Mouse (Mus musculus) urinary bladder, postnatal 4 days (tissue): Measurements from ENCODE around the gene Smim4.

ENCODE experiments used
- DNase-seq, 2 experiments: peaks; one replicate each; pipeline ENCODE4 v3.0.0; 2021 to 2022; ENCODE audit warnings: low spot score in 2 of 2

Gene Smim4

DNA sequence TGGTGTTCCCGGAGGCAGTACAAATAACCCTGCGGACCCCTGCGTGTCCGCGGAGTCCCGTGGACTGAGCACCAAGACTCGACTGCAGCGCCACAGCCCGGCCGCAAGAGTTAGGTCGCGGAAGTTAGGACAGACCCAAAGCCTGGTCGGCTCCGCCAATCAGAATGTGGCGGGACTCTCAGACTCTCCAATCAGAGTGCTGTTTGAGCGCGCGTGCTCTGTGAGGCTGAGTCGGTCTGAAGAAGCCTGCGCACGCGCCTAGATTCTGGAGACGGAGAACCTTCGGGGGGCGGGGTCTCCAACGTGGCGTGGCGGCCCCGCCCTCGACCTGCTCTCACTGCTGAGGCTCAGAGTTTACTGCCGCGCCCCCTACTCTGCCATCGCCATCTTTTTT, at the start of gene Smim4:
Gene Smim4 (minus strand): TSS at position 131 of the 394 bp plus-strand sequence.
- DNase-seq = peak; percentile 96 to 97

DNA sequence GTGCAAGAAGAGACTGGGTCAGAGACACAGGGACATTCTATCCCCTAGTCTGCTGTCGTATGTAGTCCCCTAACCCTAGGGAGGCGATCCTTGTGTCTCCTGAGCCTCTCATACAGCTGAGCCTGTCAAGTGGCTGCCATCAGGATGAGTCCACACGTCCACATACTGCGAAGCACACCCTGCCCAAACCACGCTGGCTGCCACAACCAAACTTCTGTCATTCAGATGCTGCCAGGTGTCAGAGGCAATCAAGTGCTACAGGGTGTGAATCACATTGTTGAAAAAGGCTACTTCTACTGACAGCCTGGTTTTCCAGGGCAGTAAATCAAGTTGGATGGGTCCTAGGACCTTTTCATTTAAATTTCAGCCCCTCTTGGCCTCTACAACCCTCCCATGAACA, 49.0 kb upstream of the Smim4 start:
- DNase-seq = no peak

DNA sequence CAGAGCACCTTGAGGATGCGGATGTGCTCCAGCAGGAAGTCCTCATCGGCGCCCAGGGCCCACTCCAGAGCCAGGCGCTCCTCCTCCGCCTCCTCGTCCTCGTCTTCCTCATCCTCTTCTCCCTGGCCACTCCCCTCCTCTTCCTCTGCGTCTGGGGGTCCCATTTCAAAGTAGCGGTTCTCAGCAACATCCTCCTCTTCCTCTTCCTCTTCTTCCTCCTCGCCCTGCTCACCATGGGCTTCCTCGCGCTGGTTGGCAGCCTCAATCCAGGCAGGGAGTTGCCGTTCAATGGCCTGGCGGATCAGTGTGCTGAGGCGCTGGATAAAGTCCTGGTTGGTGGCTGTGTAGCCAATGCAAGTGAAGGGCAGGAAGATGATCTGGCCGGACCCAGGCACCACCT, 48.5 kb upstream of the Smim4 start:
- no peak for DNase-seq

GRCm38 (mm10) chr14:31173537-31173936, 44.8 kb upstream of the Smim4 start:
- no peak for DNase-seq

GRCm38 (mm10) chr14:31172781-31173455, 44.2 kb upstream of the Smim4 start:
- DNase-seq = no peak

DNA sequence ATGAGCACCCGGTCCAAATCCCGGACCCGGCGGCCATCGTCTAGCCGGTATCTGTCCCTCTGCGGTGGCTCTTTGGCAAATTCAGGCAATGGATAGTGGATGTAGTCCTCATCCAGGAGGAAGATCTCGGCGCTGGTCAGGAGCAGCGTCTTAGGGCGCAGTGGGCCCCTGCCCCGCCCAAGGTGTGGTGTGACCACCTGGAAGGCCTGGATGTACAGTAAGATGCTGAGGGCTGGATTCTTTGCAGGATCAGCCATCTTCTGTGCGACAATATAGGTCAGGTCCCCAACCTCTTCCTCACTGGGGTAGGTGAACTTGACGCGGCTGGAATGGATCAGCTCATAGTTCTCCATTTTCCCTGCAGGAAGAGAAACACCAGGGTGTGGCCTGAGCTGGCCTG, 43.1 kb upstream of the Smim4 start:
- DNase-seq = no peak

DNA sequence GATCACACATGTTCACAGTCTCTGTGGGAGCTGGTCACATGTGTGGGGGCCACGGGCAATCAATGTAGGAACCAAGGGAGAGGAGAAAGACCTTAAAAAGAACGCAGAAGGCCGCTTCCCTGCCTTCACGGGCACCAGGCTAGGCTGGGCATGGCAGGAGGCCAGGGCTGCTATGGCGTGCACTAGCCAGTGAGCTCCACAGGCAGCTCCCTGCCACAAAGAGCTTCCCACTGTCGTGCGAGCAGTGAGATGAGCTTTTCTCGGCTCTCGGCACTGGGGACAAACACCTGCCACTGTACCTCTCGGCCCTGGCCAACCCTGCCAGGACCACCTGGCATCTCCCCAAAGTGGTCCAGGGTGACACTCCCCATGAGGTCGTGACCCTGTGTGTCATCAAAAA, 42.6 kb upstream of the Smim4 start:
- no peak for DNase-seq

DNA sequence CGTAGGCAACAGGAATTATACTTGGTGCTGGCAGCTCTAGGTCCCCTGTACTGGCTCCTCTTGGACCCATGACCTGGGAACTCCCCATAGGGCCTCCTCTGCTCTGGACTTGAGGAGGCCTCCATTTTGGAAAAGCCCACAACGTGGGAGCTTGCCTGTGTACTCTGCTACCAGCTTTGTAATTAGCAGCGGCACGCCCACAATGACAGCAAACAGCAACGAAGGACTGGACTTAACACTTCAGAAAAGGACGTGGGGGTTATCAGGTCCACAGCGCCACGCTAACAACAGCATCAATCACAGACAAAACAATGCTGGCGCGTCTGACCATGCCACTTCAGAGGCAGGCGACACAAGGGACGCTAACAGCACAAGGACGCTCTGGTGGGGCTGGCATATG, 42.2 kb upstream of the Smim4 start:
- DNase-seq = no peak

- no peak for DNase-seq
These were observed 40.8 kb upstream of the Smim4 start for GRCm38 (mm10) chr14:31169508-31169907.

- DNase-seq = no peak
These were observed 39.7 kb upstream of the Smim4 start, which contains the start of gene Stab1 for GRCm38 (mm10) chr14:31168425-31168824. Stab1 (minus strand) TSS chr14:31168641.

GRCm38 (mm10) chr14:31166827-31167226, 38.1 kb upstream of the Smim4 start:
- no peak for DNase-seq

GRCm38 (mm10) chr14:31165991-31166630, 37.4 kb upstream of the Smim4 start:
- DNase-seq = no peak

DNA sequence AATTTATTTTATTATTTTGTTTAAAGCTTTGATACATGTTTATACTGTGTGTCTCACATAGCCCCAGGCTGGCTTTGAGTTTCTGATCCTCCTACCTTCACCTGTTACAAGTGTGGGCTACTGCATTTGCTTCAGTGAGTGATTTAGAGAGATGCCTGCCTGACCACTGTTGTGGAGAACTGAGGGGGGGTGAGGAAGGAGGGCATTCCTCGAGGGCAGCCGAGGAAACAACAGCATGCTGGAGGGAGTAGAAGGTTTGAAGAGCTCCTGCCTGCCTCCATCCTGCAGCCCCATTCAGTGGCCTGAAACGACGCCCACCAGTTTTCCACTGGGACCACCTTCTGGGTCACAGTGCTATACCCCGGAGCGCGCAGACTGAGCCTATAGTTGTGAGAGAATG, 36.7 kb upstream of the Smim4 start:
- no peak for DNase-seq

DNA sequence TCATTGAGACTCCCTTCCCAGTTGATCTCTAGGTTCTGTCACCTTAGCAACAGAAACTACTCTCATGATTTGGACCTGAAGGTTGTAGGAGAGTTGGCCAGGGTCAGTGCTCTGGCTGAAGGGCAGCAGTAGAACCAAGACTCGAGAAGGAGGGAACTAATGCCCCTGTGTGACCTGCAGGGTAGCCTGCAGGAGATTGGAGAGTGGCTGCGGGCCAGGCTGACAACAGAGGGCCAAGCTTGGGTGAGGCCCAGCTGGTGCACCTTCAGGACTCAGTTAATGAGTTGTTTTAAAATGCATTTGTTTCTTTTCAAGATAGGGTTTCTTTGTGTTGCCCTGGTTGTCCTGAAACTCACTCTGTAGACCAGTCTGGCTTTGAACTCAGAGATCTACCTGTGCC, 36.3 kb upstream of the Smim4 start:
- no peak for DNase-seq

DNA sequence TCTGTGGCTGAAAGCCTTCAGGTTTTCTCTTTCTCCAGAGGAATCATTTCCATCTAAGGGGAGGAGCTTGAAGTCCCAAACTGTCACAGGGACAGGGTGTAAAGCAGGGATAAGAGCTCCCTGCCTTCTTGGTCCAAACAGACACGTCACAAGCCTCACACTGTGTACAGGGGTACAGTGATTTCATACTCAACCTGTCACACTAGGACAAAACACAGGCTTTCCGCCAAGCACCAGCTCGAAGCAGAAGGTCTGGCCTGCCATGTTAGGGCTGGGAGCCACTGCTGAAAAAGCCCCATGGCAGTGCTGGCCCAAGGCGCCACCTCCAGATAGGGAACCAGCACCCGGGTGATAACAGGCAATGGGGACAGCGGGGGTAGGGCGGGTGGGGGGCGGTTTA, 35.3 kb upstream of the Smim4 start:
- DNase-seq = no peak

DNA sequence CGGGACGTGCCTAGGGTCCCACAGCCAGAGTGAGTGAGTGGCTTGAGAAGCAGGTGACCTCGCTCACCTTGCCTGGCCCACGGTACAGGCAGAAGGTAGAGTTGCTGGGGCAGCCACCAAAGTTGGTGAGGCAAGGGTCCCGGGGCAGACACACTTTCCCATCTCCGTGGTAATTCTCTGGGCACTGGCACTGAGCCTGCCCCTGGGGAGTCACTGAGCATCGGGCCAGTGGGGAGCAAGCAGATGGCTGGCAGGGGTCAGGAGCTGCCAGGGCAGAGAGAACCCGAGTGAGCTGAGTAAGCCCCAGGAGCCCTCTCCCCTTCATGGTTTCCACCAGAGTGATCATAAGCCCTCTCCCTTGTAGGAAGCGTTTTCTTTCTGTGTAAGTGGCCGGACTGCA, 32.9 kb upstream of the Smim4 start:
- no peak for DNase-seq

GRCm38 (mm10) chr14:31161191-31161590, 32.4 kb upstream of the Smim4 start:
- DNase-seq = no peak

- no peak for DNase-seq
These were observed 31.7 kb upstream of the Smim4 start for GRCm38 (mm10) chr14:31160196-31161150.

DNA sequence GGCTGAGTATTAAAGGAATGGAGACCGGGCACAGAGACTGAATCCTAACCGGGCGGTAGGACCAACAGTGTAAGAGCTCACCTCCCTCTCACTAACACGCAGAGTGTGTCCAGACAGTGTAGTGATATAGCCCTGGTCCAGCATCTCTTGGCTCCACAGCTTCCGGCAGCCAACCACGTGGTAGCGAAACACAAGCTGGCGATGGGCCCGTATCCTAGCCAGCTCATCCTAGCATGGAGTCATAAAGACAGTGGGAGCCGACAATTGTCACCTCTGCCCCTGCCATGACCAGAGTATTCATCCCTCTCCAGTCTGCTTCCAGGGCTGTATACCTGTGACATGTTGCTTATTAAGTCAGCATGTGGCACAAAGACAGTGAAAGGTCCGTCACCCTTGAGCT, 16.9 kb upstream of the Smim4 start:
- DNase-seq = no peak

DNA sequence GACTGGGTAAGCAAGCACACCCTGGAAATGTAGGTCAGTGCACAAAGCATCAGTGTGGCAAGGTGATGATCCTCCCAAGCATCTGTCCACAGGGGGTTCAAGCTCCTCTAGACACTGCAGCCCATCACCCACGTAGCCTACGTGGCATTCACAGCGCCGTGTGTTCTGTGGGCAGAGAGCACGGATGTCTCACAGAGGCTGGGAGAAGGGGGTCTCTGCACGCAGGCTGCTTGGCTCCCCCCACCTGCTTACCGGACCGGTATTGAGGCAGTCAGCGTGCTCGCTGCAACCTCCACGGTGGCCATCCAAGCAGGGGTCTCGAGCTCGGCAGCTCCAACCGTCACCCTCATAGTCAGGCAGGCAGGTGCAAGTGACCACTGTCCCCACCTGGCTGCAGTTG, 12.3 kb upstream of the Smim4 start:
- no peak for DNase-seq

- peak in 1 of 2 experiments; percentile 53 for DNase-seq
These were observed 11.4 kb upstream of the Smim4 start for GRCm38 (mm10) chr14:31140141-31140540.

DNA sequence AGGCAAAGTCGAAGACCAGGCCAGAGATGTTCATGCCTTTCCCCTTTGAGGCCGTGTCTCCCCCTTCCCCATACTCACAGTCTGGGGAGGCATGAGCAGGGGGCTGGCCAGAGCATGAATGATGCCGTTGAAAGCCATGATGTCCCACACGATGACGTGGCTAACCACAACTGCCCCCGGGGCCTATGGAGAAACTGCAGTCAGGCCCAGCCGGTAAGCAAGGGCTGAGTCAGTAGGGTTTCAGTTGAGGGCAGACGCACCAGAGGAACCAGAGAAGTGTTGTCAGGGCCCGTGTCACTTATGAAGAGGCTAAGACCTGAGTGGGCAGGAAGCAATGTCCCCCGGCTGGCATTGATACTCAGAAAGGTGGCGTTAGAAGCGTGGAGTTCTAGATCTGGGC, 10.9 kb upstream of the Smim4 start:
- peak in 1 of 2 experiments; percentile 54 for DNase-seq
